Mouse (Mus musculus): Measurements from ENCODE around the gene Dgcr6.

Dgcr6 gene

DNA sequence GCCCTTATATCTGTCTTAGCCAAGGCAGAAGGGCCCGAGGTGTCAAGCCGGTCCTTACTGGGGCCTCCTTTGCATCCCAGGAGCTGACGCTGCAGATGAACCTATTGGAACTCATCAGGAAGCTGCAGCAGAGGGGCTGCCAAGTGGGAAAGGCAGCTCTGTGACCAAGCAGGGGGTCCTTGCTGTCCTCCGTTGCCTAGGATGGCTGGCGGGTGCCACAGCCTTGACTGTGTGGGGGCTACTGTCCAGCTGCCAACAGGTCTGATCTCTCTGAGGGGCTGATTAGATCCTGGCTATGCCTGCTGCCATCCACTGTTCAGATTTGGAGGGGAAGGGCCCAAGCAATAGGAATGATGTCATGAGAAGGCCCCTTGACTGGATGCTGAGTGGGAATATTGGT is 18.1 kb downstream of the Dgcr6 start:
- no peak for DNase-seq (ENCODE audit: low spot score in 2 of 2)

DNA sequence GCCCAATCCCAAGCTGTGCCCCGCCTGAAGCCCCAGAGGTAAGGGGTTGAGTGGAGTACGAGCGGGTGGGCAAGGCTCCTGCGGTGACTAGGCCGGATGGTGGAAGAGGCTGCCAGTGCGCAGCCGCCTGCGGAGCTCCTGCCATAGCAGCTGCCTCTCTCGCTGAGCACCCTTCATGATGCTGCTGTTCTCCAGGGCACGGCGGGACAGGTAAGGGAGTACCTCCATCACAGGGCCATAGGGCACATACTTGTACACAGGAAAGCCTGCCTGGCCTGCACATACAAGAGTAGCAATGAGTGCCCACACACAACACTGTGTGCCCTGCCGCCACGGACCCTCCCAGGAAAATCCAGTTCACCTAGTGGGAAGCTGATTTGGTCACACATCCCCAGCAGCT is 19.4 kb downstream of the Dgcr6 start:
- DNase-seq (ENCODE audit: low spot score in 2 of 2): no peak

DNA sequence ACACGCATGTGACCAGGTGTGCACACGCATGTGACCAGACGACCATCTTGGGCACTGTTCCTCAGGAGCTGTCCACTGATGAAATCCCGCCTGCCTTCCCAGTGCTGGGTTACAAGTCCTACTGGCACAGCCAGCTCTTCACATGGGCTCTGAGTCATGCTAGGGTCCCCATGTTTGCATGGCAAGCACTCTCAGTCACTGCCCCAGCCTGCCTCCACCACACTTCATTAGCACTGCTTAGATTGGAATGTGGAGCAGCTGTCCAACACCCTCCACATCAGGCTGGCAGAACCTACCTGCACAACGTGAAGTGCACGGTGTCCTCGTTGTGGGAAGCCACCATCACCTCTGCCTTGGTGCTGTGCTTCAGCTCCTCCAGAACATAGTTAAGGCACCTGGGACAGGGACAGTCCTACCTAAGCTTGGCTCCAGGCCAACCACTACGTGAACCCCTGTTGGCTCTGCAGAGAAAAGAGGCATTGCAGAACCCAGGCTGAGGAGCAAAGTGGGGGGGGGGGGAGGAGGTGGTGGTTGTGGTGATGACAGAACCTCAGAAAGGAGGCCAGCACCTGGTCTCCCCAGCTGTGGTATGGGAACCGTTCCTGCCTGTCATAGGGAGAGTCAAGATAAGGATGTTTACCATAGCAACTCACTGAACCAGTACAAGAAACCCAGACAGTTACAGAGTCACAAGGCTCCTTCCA is 20.8 kb downstream of the Dgcr6 start:
- no peak for DNase-seq (ENCODE audit: low spot score in 2 of 2)

DNA sequence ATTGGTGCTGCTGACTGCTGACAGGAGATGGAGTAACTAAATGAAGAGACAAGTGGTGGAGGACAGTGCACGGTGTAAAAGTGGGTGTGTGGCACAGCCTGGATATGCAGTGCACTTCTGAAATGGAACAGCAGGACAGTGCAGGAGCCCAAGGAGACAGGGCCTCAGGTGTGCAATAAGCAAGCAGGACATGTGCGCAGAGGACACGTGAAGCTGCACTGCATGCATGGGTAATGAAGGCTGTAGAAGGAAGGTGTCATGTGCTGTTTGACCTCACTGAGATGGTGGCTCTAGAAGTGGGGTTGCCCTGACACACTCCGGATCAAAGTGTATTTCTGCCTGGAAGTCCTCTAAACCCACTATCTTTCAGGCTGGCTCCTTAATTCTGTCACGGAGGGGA is 22.0 kb downstream of the Dgcr6 start:
- no peak for DNase-seq (ENCODE audit: low spot score in 2 of 2)

DNA sequence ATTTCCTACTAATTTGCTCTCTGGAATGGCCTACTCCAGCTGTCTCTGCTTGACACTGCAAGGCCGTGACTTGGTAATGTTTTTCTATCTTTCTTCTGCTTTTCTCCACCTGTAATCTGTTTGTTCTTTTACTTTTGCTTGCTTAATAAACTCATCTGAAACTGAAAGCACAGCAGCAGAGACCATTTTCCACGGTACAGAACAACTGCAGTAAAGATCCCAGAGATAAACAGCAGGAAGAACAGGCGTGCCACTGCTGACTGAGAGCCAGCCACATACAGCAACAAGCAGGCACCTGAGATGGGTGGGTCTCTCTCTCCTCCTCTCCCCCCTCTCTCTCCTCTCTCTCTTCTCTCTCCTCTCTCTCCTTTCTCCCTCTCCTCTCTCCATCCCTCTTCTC is 22.5 kb downstream of the Dgcr6 start:
- DNase-seq (ENCODE audit: low spot score in 2 of 2): no peak

DNA sequence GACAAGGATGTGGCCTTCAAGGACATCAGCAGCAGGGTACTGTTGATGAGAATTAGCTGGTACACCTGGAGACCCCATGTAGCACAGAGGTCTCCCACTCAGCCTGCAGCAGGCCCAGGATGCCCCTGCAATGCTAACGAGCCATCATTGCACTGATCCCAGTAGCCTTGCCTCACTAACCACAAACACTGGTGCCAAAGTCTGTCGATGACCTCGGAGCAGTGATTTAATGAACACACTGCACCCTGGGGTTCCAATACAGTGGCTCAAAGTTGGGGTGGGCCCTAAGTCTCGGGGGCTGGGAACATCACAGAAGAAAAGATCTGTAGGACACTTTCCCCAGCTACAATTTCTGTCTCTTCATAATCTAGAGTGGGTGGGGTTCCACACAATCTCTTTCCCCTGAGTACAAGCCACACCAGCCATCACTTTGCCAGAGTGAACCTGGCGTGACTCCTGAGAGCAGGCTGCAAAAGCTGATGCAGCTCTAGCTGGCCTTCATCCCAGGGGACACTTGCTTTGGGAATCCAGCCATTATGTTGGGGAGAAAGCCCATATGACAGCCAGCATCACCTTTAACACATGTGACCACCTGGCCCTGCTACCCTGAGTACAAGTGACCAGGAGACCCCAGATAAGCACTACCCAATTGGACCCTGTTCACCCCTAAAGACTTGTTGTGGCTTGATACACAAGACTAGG is 25.8 kb downstream of the Dgcr6 start:
- DNase-seq (ENCODE audit: low spot score in 2 of 2): no peak

DNA sequence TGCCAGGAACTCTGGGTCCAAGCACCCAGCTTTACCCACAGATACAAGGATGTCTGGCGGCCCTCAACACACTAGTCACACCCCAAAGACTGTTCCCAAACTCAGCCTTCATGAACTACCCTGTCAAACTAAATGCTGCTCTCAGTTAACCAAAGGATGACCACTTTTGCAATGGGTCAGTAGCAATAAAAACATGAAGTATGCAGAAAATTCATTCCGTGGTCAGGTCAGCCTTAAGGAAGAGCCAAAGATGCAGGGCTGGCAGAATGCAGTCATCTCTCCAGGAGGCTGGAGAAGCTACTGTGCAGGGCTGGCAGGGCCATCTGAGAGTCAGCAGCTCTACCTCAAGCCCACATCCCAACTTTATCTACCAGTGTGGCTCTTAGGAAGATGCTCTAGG is 26.6 kb downstream of the Dgcr6 start:
- DNase-seq (ENCODE audit: low spot score in 2 of 2): no peak

DNA sequence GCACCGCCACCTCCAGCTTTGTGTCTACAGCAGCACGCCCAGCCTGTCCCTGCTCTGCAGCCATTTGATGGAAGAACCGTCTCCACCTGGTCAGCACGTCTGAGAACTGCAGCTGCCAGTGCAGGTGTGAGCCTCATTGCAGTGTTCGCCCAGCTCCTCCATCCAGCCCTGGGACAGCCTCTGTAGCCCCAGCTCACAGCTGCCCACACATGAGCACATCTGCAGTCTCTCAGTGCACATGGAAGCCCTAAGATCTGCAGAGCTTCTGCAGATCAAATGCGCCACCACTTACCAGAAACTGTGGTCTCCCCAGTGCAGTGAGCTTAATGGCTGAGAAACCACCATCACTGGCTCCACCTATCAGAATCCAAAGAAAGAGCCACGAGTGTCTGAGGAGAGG is 27.5 kb downstream of the Dgcr6 start:
- no peak for DNase-seq (ENCODE audit: low spot score in 2 of 2)

DNA sequence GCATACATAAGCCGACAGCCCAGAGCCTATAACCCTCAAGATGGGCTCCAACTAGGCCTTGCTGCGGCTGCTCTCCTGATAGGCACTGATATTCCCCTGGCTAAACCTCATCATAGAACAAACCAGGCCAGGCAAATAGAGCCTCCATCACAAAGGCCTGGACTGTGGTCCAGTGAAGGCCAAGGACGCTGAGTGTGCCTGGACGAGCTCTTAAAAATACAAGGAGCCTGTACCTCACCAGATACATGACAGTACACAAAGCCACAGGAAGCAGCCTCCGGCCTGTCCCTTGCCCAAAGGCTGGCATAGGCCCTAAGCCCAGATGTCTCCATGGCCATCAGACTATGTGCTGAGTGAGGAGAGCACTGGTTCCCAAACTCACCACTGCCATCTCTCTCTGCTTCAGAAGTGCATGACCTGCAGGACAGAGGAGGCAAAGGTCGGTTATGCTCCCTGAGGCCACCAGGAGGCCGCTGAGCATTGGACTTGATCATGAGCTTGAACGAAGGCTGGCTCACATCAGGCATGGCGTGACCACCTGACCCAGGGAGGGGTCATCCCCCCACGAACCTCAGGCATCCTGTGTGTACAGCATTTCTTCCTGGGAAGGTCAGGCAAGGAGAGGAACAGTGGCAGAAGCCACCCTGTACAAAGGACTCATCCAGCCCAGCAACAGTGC is 28.6 kb downstream of the Dgcr6 start:
- DNase-seq (ENCODE audit: low spot score in 2 of 2): peak in 1 of 2 experiments; percentile 0

DNA sequence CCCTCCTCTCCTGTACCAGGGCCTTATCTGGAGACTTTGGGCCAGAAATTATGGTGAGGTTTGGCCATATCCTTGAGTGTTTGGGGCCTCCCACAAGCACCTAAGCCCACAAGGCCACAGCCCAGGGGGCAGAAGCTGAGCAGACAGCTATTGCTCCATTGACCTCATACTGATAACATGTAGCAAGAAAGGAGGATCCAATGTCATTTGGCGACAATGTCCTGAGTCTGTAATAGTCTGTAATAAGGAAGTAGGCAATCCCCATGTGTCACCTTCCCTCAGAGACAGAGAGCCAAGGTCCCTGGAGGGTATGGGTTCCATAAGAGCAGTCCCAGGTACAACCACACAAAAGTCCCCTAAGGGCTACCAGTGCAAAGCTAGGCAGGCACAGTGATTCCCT is 29.6 kb downstream of the Dgcr6 start:
- no peak for DNase-seq (ENCODE audit: low spot score in 2 of 2)

DNA sequence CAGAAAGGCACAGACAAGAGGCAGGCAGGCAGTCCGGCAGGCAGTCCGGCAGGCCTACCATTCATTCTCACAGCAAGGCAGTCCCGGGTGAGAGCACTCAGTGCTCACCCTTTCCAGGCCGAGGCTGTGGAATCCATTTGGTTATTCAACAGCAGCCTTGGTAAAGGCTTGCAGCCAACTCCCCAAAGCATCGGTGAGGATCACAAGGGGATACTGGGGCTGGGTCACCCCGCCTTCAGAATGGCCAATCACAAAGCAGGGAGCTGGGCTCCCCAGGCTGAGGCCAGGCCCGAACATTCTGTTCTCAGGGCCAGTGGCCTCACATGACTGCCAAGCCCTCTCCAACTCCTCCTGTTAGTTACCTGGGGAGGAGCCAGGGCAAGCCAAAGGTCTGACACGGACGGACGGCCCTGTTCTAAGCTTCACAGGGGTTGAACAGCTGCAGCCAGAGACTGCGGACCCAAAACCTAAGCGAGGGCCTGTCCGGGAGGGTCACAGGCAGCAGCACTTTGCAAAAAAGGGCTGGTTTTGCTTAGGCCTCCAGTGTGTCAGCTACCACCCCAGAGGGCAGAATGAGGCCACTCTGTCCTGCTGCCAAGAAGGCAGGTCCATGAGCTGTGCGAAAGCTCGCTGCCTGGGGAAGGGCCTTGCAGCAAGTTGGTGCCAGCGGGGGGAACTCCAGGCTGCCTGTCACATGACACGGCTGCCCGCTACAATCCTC is 30.7 kb downstream of the Dgcr6 start:
- DNase-seq (ENCODE audit: low spot score in 2 of 2): peak in 1 of 2 experiments; percentile 37

DNA sequence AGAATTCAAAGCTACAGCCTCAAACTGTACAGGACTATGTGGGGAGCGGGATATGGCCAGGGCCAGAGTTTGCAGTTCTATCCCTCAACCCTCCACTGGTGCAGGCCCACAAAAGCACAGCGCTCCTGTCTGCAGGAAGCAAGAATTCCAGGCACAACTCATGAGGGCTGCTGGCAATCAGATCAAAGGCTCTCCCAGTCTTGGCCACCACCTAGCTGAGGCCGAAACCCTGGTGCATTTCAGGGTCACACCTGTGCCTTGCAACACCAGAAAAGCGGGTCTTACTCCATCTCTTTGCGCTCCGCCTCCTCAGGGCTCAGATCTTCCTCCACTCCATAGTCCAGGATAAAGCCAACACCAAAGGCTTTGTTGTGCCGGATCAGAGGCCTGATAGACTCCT is 31.6 kb downstream of the Dgcr6 start:
- DNase-seq (ENCODE audit: low spot score in 2 of 2): peak in 1 of 2 experiments; percentile 1

DNA sequence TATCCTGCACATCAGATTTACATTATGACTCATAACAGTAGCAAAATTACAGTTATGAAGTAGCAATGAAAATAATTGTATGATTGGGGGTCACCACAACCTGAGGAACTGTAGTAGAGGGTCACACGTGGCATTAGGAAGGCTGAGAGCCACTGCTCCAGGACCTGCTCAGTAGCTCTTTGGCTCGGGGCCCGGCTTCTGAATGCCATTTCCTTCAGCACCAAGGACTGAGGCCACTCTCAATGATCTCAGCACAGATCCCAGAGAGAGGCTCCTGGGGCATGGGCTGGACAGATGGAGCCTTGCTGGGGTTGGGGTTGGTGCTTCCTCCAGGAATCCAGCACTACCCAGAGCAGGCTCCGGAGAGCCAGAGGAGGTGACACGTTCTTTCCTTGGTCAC is 34.4 kb downstream of the Dgcr6 start:
- DNase-seq (ENCODE audit: low spot score in 2 of 2): no peak

DNA sequence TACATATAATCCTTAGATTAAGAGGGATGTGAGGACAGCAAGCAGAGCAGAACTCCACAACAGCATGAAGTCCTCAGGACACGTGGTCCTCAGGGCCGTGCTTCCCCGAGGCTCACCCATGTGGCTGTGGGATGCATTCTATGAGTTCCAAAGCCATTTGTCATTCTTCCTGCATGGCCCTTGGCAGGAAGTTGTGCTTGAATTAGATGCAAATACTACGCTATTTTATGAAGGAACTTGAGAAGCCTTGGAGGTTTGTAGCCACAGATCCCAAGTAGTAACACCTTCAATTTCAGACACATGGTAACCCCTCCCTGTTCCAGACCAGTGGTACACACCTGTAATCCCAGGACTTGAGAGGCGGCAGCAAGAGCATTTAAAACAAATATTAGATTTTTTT is 43.7 kb downstream of the Dgcr6 start:
- DNase-seq (ENCODE audit: low spot score in 2 of 2): no peak

DNA sequence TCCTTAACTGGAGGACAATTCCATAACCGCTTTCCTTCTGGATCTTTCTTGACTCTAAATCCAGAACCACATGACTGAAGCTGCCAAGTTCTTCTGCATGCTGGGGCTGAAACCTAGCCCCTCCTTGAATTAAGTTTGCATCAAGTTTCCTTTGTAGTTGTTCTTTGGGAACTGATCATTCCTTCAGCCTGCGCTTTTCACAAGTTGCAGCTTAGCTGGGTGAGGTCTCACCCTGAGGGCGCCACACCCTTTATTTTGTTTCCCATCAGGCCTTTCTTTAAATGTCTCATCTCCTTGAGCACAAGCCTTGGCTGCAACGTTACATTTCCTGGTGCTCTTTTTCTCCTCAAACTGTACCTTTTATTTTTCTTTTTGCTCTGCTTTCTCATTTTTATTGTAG is 50.2 kb downstream of the Dgcr6 start:
- no peak for DNase-seq (ENCODE audit: low spot score in 2 of 2)

DNA sequence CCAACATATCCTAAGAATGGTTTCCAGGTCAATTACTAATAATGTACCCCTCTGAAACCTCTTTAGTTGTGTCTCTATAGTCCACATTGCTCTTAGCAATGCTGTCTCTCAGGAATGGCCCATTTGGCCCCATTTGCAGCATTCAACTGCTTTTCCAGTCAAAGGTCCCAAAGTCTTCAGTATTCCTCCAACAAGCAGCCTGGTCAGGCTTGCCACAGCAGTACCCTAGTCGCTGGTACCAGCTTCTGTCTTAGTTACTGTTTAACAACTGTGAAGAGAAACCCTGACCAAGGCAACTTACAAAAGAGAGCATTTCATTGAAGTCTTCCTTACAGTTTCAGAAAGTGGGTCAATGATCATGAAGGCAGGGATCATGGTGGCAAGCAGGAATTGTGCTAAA is 50.7 kb downstream of the Dgcr6 start:
- no peak for DNase-seq (ENCODE audit: low spot score in 2 of 2)

DNA sequence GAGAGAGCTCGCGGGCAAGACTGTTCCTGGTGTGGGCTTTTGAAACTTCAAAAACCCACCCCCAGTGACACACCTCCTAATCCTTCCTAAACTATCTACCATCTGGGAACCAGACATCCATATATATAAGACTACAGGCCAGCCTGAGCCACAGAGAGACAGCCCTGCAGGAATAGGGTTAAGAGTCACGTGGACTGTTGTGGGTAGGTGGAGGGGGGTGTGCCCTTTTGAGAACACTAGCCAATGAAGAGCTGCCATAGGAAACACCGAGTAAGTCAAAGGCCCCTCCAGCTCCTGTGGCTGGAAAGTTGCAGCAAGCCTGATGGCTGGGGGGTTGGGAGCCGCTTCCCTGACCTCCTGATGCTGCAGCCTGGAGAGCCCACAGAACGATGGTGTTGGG is 51.1 kb downstream of the Dgcr6 start:
- no peak for DNase-seq (ENCODE audit: low spot score in 2 of 2)

DNA sequence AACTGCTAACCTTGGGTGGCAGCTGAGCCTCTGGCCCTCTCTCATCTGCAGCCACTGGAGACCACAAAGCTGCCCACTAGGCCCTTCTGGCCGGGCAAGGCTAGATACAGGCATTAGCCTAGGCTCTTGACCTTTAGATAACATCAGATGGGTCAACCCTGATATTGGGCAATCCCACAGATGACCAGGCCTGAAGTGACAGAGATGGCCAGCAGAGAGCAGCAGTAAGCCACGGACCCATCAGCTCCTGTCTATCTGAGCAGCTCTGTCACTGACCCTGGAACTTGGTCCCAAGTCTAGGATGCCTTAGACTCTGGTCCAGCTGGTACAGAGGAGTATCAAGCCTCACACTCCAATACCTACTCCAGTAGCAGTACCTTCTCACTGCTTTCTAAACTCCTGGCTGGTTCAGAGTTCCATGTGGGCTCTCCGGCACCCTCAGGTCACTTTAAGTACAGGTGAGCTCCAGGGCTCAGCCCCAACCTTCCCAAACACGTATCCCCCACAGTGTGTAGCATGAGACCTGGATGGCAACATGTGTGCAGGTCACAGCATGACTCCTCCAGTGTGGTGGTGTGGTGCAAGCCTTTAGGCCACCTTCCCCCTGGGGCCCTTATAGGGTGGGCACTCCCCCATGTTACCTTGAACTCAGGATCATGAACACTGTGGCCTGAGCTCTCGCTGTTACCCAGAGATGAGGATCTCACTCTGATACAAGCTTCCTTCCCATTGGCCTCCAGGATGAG is 55.7 kb downstream of the Dgcr6 start:
- peak in 1 of 2 experiments; percentile 87 for DNase-seq (ENCODE audit: low spot score in 2 of 2)

DNA sequence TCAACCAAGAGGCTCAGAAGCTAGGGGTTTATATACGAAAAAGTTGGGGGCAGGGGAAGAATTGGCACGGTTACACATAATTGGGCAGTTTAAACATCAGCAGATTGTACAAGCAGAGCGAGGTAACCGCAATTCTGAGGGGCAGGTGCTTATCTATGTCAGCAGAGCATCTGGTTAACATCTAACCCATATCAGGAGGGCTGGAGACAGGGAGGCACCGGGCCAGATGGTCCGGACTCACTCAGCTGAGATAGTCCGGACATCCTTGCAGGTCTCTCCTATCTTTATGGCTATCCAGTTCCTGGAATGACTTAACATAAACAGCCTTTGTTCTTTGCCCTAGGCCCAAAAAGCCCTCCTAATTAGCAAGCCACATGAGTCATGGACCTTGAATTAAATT is 58.4 kb downstream of the Dgcr6 start:
- DNase-seq (ENCODE audit: low spot score in 2 of 2): no peak

DNA sequence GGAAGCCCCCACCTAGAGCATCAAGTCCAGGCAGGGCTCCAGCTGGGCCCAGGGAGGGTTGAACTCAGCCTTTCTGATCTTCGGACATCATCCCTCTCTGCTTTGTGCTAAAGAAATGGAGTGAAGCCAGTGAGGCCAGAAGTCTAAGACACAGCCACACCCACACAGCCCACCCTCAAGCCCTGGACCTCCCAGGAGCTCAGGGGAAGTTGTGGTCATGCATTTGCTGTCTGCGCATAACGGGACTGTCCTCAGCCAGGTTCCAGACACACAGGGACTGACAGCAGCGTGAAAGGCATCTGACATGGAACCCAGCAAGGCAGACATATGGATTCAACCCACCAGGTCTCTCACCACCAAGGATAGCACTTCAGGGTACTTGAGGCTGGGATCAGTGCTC is 63.8 kb downstream of the Dgcr6 start:
- no peak for DNase-seq (ENCODE audit: low spot score in 2 of 2)

DNA sequence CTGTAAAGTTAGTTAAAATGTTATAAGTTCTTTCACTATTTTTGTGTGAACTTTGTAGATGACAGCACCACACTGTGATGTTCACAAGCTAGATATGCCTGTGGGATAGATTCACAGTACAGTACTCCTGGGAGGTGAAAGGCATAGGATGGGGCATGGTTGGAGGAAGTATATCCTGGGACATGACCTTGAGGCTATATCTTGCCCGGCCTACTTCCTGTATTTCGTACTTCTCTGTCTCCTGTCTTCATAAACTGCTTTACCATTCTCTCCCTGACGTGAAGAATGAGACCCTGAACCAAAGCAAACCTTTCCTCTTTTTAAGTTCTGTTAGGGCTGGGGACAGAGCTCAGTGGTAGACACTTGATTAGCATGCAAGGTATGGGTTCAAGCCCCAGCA is 65.6 kb downstream of the Dgcr6 start:
- DNase-seq (ENCODE audit: low spot score in 2 of 2): no peak

Data from cerebellum, postnatal 4 days (tissue).